Mouse (Mus musculus) neutrophil, adult 5-6 weeks (primary cell): ENCODE measurements around the gene Ifna1. TPM values are rescaled to one million over a fixed set of nuclear protein-coding genes. Genes with fewer than 3 reads are reported as not detected.
A peak's percentile ranks its signal among the peaks of the same experiment; 100 is the strongest.
"Not testable (repeated sequence)": the region's sequence is repeated elsewhere in the genome, so short reads cannot be mapped to it uniquely, and the experiment has no call there.

ENCODE experiments used
- ATAC-seq: fragments of 151-379, 151-347 bp; 2 replicates; pipeline ENCODE4 v1.8.0; 2017; ENCODE audit warnings: mild to moderate bottlenecking, moderate TSS enrichment; ENCODE audit not compliant: insufficient number of reproducible peaks, poor library complexity, low FRiP score, severe bottlenecking; ENCODE audit errors: extremely low read depth
- total RNA-seq: library from RNA; stranded (forward); fragments of 200-1000 nt; gene quantifications from 2 replicates; pipeline ENCODE4 v1.2.3, GENCODE M21; 2017

The Ifna1 gene
- total RNA-seq = not detected in 2 replicates

DNA sequence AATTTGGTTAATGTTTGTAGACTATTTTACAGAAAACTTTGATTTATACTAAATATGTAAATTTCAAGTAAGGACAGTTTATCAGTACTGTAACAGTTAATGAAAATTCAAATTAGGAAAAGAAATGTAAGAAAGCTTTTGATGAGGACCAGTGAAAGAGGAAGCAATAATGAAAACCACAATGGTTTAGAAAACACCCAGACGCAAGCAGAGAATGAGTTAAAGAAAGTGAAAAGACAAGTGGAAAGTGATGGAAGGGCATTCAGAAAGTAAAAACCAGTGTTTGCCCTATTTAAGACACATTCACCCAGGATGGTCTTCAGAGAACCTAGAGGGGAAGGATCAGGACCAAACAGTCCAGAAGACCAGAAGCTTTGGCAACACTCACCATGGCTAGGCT, at the start of gene Ifna1:
Gene Ifna1 (plus strand): TSS at position 390 of the 400 bp plus-strand sequence.
- no peak for ATAC-seq

DNA sequence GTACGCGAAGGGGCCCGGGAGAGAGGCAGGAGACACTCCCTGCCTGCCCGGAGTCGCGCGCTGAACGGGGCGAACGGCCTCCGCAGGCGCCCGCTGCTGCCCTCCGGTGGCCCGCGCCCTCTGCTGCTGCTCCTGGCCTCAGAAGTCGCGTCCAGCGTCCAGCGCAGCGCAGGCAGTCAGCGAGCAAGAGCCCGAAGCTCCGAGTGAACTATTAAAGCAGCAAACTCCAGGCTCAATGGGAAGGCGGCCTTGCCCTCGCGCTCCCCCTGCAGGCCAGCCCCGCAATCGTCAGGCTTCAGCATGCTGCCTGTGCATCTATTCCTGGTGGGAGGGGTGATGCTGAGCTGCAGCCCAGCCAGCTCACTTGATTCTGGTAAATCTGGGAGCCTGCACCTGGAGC, 46.9 kb upstream of the Ifna1 start, which contains the start of gene Gm13287:
Gene Gm13287 (plus strand): TSS at position 301 of the 400 bp plus-strand sequence.
- not testable (repeated sequence) for ATAC-seq

DNA sequence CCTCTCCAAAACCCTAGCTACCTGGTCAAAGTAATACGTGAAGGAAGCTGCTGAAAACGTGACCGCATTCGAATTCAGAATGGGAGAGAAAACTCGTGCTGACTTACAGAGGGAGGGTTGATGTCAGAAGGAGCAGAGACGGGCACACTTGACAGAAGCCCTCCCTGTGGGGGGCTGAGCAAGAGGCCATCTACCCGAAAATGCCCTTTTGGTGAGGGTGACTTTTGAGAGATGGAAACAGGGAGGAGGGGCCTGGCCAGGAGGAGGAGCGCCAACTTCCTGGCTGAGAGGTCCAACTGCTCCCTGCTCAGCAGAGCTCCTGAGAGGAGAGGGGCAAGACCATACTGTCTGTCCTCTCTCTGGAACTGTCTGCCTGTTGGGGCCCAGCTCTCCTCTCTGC, 44.7 kb upstream of the Ifna1 start, which contains the start of gene Gm13288:
Gene Gm13288 (plus strand): TSS at position 301 of the 400 bp plus-strand sequence.
- not testable (repeated sequence) for ATAC-seq

DNA sequence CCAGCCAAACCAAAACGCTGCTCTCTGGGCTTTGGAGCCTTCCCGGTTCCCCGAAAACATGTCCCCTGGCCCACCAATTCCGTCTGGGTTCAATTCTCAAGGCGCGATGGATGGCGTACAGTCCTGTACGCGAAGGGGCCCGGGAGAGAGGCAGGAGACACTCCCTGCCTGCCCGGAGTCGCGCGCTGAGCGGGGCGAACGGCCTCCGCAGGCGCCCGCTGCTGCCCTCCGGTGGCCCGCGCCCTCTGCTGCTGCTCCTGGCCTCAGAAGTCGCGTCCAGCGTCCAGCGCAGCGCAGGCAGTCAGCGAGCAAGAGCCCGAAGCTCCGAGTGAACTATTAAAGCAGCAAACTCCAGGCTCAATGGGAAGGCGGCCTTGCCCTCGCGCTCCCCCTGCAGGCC, 44.1 kb upstream of the Ifna1 start:
- ATAC-seq = not testable (repeated sequence)

DNA sequence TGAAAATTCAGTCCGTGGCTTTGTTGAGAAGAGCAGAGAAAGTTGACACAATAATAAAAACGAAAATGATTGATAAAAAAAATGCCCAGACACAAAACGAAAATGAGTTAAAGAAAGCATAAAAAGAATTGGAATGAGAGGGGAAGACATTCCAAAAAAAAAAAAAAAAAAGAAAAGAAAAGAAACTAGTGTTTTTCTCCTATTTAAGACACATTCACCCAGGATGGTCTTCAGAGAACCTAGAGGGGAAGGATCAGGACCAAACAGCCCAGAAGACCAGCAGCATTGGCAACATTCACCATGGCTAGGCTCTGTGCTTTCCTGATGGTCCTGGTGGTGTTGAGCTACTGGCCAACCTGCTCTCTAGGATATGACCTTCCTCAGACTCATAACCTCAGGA, 34.0 kb upstream of the Ifna1 start, which contains the start of gene Ifna7:
Gene Ifna7 (plus strand): TSS at position 301 of the 400 bp plus-strand sequence.
- ATAC-seq = no peak

DNA sequence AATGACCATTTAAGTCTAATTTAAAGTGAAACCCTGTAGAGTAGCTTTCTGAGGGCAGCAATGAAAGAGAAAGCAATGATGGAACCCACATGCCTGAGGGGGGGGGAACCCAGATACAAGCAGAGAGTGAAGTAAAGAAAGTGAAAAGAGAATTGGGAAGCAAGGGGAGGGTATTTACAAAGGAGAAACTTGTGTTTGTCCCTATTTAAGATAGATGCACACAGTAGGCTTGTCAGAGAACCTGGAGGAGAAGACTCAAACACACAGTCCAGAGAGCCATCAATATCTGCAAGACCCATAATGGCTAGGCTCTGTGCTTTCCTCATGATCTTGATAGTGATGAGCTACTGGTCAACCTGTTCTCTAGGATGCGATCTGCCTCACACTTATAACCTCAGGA, 30.2 kb upstream of the Ifna1 start, which contains the start of gene Ifna11:
Gene Ifna11 (plus strand): TSS at position 301 of the 400 bp plus-strand sequence.
- ATAC-seq = no peak

DNA sequence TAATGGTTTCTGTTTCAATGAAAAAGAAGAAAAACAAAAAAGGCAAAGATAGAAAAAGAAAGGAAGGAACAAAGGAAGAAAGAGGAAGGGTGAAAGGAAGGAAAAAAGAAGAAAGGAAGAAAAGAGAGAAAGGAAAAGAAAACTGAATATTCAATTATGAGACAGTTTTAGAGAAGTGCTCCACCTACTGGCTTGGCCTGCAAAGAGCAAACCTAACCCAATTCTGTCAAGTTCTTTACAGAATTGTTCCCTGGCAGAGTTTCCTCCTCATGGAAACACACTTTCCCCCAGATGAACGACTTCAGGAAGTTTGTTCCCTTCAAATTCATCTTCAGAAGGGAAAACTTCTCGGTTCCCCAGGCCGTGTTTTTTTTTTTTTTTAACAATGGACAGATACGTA, 26.9 kb upstream of the Ifna1 start:
- no peak for ATAC-seq

DNA sequence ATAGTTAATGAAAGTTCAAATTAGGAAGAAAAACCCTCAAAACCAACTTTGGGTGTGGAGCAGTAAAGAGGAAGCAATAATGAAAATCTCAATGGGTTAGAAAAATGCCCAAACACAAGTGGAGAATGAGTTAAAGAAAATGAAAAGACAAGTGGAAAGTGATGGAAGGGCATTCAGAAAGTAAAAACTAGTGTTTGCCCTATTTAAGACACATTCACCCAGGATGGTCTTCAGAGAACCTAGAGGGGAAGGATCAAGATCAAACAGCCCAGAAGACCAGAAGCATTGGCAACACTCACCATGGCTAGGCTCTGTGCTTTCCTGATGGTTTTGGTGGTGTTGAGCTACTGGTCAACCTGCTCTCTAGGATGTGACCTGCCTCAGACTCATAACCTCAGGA, 22.8 kb upstream of the Ifna1 start, which contains the start of gene Ifna6:
Gene Ifna6 (plus strand): TSS at position 301 of the 400 bp plus-strand sequence.
- ATAC-seq = not testable (repeated sequence)

DNA sequence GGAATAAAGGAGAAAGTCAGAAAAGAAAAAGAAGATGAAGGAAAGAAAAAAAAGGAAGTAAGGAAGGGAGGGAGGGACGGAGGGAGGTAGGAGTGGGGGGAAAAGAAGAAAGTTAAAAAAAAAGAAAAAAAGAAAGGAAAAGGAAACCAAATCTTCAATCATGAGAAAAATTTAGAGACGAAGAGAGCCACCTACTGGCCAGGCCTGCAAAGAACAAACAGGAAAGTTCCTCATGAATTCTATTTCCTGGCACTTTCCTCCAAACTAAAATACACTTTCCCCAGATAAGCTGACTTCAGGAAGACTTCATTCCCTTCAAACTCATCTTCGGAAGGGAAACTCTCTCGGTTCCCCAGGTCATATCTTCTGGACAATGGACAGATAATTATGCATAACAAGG, 19.4 kb upstream of the Ifna1 start:
- no peak for ATAC-seq

DNA sequence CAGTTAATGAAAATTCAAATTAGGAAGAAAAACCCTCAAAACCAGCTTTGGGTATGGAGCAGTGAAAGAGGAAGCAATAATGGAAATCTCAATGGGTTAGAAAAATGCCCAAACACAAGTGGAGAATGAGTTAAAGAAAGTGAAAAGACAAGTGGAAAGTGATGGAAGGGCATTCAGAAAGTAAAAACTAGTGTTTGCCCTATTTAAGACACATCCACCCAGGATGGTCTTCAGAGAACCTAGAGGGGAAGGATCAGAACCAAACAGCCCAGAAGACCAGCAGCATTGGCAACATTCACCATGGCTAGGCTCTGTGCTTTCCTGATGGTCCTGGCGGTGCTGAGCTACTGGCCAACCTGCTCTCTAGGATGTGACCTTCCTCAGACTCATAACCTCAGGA, 14.7 kb upstream of the Ifna1 start, which contains the start of gene Ifna5:
Gene Ifna5 (plus strand): TSS at position 301 of the 400 bp plus-strand sequence.
- not testable (repeated sequence) for ATAC-seq

DNA sequence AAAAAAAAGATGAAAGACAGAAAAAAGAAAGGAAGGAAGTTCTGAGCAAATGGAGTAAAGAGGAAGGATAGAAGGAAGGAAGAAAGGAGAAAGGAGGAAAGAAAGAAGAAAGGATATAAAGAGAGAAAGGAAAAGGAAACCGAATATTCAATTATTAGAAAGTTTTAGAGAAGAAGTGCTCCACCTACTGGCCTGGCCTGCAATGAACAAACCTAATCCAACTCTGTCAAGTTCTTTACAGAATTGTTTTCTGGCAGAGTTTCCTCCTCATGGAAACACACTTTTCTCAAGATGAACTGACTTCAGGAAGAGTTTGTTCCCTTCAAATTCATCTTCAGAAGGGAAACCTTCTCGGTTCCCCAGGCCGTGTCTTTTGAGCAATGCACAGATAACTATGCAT, 11.1 kb upstream of the Ifna1 start:
- peak; percentile 39; the same call in 1 of the 2 replicates for ATAC-seq

DNA sequence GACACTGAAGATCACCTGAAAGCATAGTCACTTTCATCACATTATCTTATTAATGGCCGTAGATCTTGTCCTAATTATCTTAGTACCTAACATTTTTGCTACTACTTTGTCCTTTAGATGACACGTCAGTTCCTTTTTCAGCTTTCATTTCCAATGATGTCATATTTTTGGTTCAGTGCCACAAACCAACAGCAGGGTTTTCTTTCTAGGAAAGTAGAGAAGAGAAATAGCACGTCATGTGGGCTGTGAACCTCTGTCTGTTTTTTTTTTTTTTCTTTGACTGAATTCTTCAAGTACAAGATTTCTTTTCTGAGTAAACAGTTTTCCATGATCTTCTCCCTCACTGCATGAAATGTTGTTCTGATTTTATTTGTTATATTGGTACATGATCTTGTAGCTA, 9.8 kb upstream of the Ifna1 start:
- ATAC-seq = no peak

DNA sequence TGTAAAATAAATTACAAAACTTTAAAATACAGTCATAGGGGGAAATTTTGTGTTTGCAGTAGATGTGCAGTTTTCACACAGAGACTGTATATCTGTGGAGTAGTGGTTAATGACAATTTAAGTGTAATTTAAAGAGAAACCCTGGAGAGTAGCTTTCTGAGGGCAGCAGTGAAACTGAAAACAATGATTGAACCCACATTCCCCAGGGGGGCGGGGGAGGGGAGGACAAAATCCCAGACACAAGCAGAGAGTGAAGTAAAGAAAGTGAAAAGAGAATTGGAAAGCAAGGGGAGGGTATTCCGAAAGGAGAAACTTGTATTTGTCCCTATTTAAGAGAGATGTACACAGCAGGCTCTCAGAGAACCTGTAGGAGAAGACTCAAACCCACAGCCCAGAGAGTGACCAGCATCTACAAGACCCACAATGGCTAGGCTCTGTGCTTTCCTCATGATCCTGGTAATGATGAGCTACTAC, 8.4 kb upstream of the Ifna1 start, which contains the start of gene Ifna4:
Gene Ifna4 (plus strand): TSS at position 424 of the 474 bp plus-strand sequence.
- ATAC-seq = no peak

DNA sequence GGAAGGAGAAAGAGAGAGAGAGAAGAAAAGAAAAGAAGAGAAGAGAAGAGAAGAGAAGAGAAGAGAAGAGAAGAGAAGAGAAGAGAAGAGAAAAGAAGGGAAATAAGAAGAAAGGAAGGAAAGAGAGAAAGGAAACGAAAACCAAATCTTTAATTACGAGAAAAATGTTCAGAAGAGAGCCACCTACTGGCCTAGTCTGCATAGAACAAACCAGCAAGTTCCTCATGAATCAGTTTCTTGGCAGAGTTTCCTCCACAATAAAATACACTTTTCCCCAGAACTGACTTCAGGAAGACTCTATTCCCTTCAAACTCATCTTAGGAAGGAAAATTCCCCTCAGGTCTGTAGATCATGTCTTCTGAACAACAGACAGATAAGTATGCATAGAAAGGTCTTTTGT, 4.6 kb upstream of the Ifna1 start:
- no peak for ATAC-seq

DNA sequence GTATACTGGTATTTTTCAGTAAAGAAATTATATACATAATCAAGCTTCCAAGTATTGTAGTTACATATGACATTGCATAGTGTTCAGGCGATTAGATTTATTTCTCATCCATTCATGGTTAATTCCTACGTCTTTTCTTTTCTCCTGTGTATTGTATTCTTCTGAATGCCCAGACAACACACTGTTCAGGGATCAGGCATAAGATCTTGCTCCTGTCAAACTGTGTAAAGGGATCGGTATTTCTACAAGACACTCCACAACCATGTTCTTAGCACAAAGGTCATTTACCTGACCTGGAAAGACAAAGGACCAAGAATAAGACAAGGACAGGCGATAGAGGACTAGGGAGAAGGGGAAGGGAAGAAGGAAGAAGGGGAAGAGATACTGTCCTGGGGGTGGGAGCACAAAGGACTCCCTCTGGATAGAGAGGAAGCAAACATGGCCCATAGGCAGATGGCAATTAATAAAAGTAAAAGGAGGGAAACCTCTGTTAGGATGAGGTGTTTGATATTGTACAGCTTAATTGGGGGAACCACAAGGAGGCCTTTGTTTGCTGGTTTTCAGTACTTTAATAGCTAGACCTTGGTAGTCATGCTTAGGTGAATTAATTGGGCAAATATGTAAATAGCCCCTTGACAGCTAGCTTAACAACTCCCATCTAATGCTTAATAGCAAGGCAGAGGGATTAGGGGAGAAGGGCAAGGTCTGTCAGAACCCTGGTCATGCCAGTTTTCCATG, 1.3 kb downstream of the Ifna1 start:
- ATAC-seq = no peak

DNA sequence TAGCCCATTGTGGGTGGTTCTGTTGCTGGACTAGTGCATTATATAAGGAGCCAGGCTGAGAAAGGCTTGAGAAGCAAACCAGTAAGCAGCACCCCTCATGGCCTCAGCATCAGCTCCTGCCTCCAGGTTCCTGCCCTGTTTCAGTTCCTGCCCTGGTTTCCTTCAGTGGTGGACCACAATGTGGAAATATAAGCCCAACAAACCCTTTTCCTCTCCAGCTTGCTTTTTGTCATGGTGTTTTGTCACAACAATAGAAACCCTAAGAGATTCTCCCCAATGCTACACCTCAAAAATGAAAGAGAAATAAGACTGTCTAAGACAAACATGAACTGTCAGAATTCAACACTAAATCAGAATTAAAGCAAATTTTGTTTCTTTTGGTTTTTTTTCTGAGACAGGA, 9.3 kb downstream of the Ifna1 start:
- no peak for ATAC-seq

DNA sequence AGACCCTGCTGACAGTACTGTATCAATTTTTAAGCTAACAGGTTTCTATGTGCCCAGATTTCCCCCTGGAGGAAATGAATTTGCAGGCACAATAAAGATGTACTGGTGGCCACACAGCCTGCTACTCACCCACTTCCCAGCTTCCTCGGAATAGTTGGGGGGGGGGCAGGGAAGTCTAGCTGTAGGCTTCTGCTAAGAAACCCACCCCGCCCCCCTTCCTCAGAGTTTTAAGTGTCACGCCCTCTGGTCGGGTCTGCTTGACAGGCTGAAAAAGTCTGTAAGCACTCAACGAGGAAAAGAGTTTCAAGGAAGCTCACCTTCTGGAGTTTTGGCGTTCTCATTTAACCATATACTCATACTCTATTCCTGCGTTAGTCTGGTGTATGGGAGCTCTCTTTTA, 13.4 kb downstream of the Ifna1 start:
- ATAC-seq = no peak

DNA sequence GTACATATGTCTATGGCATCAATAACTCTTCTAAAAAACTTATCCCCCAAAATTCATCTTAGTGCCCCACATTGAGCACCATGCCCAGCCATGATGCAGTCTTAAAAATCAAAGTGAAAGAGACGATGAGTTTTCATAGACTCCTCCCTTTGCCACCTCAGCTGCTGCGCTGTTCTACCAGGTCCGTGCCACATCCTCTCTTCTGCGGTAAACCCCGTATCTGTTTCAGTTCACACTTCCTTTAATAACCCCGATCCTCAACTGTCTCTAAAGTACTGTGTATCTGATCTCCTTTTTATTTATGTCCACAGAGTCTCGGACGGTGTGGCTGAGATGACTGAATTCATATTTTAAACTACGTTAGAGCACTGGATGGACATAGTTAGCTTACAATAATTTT, 14.7 kb downstream of the Ifna1 start:
- peak; percentile 82 for ATAC-seq

DNA sequence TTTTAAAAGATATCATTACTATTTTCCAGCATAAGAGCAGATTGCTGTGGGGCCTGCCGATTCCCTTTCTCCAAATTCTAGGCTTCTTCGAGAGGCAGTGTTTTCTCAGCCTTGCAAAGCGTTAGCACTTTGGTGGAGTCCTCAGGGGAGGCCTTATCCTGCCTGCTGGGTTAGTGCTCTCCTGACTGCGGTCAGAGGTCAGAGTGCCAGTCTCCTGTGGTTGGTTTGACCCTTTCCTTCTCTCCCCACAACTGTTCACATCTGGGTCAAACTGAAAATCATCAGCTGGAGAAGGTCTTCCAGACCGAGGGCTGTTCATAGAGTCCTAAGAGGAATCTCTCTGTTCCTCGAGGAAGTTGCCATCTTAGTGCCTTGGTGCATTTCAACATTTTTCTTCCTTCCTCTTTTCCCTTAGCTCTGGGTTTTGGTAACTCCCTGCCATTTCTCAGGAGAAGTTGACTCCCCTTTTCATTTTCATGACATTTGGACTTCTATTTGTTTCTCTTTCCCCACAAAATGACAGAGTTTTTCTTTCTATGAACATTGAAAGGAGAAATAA, 15.2 kb downstream of the Ifna1 start:
- peak; percentile 13; the same call in 1 of the 2 replicates for ATAC-seq
